In the genomic region with DNA sequence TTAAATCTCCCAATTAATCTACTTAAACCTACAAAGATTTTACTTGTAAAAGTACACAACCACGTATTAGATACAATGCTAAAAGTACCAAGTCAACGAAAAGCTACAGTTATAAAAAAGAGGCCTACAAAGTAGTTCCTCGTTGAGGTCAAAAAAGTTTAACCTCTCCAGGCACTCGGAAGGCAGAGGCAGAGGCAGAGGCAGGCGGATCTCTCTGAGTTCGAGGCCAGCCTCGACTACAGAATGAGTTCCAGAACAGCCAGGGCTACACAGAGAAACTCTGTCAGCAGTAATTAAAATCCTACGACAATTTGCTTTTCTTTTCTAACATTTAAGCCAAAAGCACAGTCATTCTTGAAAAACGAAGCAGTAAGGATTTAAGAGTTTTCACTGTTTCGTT, we compare ENCODE assay signal across 9 mouse cellular contexts. TPM values are rescaled to one million over a fixed set of nuclear protein-coding genes. Genes with fewer than 3 reads are reported as not detected.
DNase-seq lines count a peak whose midpoint lies in the region; ATAC-seq and TF ChIP-seq lines count a peak whose summit lies in the region.
"Had no signal": no experiment of that assay in that cellular context is flagged by ENCODE, and none has a peak within 500 bp of the region (broad histone marks: within the 10 kb centered on the region; RNA-seq: fewer than 3 reads in every experiment).

No protein-coding gene starts in this region.

- DNase-seq in heart, adult 18-20 months, result no peak
- DNase-seq in MEL (ENCODE audit: low read depth, low spot score), result peak; percentile 42
- no peak for DNase-seq in hindbrain, embryonic 14.5 days (ENCODE audit: low spot score)
- peak; percentile 20 for DNase-seq in midbrain, embryonic 14.5 days
- no peak for DNase-seq in gastrocnemius, postnatal 25 days
- no peak for DNase-seq in layer of hippocampus, postnatal 25 days (ENCODE audit: extremely low spot score in 1 of 2, low spot score in 1 of 2)
- no peak for DNase-seq in frontal cortex, postnatal 25 days (ENCODE audit: low spot score in 2 of 2)
- DNase-seq: kidney, adult 9 months had no signal

- no peak overlapping the region for H3K27ac ChIP-seq in heart, embryonic 13.5 days (replicated peaks)
- no peak overlapping the region for H3K27ac ChIP-seq in MEL (ENCODE audit: control insufficient read depth, low read depth, low read length)
- no peak overlapping the region for H3K27ac ChIP-seq in hindbrain, embryonic 14.5 days
- no peak overlapping the region for H3K27ac ChIP-seq in midbrain, embryonic 14.5 days (replicated peaks; ENCODE audit: low read depth, low read length)

- peak overlapping the region; percentile 100 for H3K9ac ChIP-seq in heart, embryonic 13.5 days
- peak overlapping the region; percentile 98 for H3K9ac ChIP-seq in MEL (ENCODE audit: control insufficient read depth, low read depth, low read length, poor library complexity, severe bottlenecking)
- H3K9ac ChIP-seq in hindbrain, embryonic 14.5 days, result peak overlapping the region; percentile 100
- H3K9ac ChIP-seq in midbrain, embryonic 14.5 days (replicated peaks; ENCODE audit: low read length), result peak overlapping the region; percentile 100

- no peak for TF ChIP-seq EP300 in MEL (IDR thresholded peaks at IDR 0.05; ENCODE audit: low read depth in 1 of 2, low read length in 2 of 2)

- peak overlapping the region; percentile 74 for H3K4me2 ChIP-seq in heart, embryonic 13.5 days
- peak overlapping the region; percentile 66 for H3K4me2 ChIP-seq in hindbrain, embryonic 14.5 days (replicated peaks)
- peak overlapping the region; percentile 69 for H3K4me2 ChIP-seq in midbrain, embryonic 14.5 days (ENCODE audit: low read length)

- no peak for TF ChIP-seq CTCF in MEL (IDR thresholded peaks at IDR 0.05 in 2 of 3, conservative IDR thresholded peaks at IDR 0.05 in 1 of 3; ENCODE audit: control insufficient read depth in 1 of 3, insufficient read depth in 1 of 3, low read depth in 2 of 3, low read length in 3 of 3, poor library complexity in 1 of 3, severe bottlenecking in 1 of 3)

- no peak for ATAC-seq in heart, embryonic 13.5 days (ENCODE audit: extremely low read depth, insufficient number of reproducible peaks, low FRiP score, low TSS enrichment)
- ATAC-seq in hindbrain, embryonic 14.5 days (ENCODE audit: low FRiP score), result no peak
- no peak for ATAC-seq in midbrain, embryonic 14.5 days (ENCODE audit: low FRiP score, low TSS enrichment)

- peaks cover 51% of the 10 kb centered on the region for H3K79me2 ChIP-seq in MEL (ENCODE audit: control insufficient read depth, insufficient read depth, low read length, poor library complexity)

- no peaks in the 10 kb centered on the region for H3K27me3 ChIP-seq in heart, embryonic 13.5 days (replicated peaks)
- H3K27me3 ChIP-seq in MEL (ENCODE audit: control insufficient read depth in 1 of 2, insufficient read depth in 2 of 2, low read length in 2 of 2), result no peaks in the 10 kb centered on the region
- no peaks in the 10 kb centered on the region for H3K27me3 ChIP-seq in hindbrain, embryonic 14.5 days (ENCODE audit: control insufficient read depth, insufficient read depth, low read length)
- H3K27me3 ChIP-seq in midbrain, embryonic 14.5 days (ENCODE audit: control insufficient read depth, insufficient read depth, low read length), result no peaks in the 10 kb centered on the region

- 21% methylated on average over 10 of the region's 10 CpGs for WGBS in heart, embryonic 13.5 days
- WGBS in hindbrain, embryonic 14.5 days, result 24% methylated on average over 10 of the region's 10 CpGs
- 22% methylated on average over 10 of the region's 10 CpGs for WGBS in midbrain, embryonic 14.5 days

- no peaks in the 10 kb centered on the region for H3K36me3 ChIP-seq in heart, embryonic 13.5 days
- H3K36me3 ChIP-seq in MEL (ENCODE audit: control insufficient read depth in 1 of 2, insufficient read depth in 2 of 2, low read length in 2 of 2), result peaks cover 2 to 25% of the 10 kb centered on the region in 2 experiments
- no peaks in the 10 kb centered on the region; the same call in 1 of the 2 replicates for H3K36me3 ChIP-seq in hindbrain, embryonic 14.5 days (replicated peaks; ENCODE audit: control insufficient read depth, insufficient read depth)
- no peaks in the 10 kb centered on the region for H3K36me3 ChIP-seq in midbrain, embryonic 14.5 days (ENCODE audit: control insufficient read depth, insufficient read depth, low read length)

- no peaks in the 10 kb centered on the region for H3K9me3 ChIP-seq in heart, embryonic 13.5 days
- H3K9me3 ChIP-seq in MEL (replicated peaks; ENCODE audit: insufficient read depth, low read length), result no peaks in the 10 kb centered on the region
- H3K9me3 ChIP-seq in hindbrain, embryonic 14.5 days (ENCODE audit: control insufficient read depth, low read length), result no peaks in the 10 kb centered on the region
- no peaks in the 10 kb centered on the region for H3K9me3 ChIP-seq in midbrain, embryonic 14.5 days (ENCODE audit: control insufficient read depth, low read length)

- no peak for TF ChIP-seq RAD21 in MEL (IDR thresholded peaks at IDR 0.05; ENCODE audit: low read depth, low read length)

- peak overlapping the region; percentile 98 for H3K4me3 ChIP-seq in heart, embryonic 13.5 days
- H3K4me3 ChIP-seq in MEL (ENCODE audit: control insufficient read depth in 1 of 2, insufficient read depth in 1 of 2, low read depth in 2 of 2, low read length in 2 of 2), result peak overlapping the region; percentile 91 to 93
- H3K4me3 ChIP-seq in hindbrain, embryonic 14.5 days (replicated peaks; ENCODE audit: low read length), result peak overlapping the region; percentile 97
- H3K4me3 ChIP-seq in midbrain, embryonic 14.5 days (replicated peaks; ENCODE audit: low read depth, low read length), result peak overlapping the region; percentile 95

- H3K4me1 ChIP-seq in heart, embryonic 13.5 days, result peaks cover 18% of the 10 kb centered on the region
- peaks cover 4 to 9% of the 10 kb centered on the region in 2 experiments; a peak in 3 of 4 replicates for H3K4me1 ChIP-seq in MEL (ENCODE audit: control insufficient read depth in 1 of 2, insufficient read depth in 2 of 2, low read length in 2 of 2)
- peaks cover 14% of the 10 kb centered on the region for H3K4me1 ChIP-seq in hindbrain, embryonic 14.5 days (replicated peaks; ENCODE audit: control insufficient read depth, insufficient read depth, low read length)
- peaks cover 10% of the 10 kb centered on the region for H3K4me1 ChIP-seq in midbrain, embryonic 14.5 days (ENCODE audit: control insufficient read depth, insufficient read depth, low read length)

- no peak for TF ChIP-seq POLR2A in MEL (IDR thresholded peaks at IDR 0.05; ENCODE audit: control insufficient read depth in 1 of 2, insufficient read depth in 1 of 2, low read depth in 1 of 2, low read length in 2 of 2, poor library complexity in 1 of 2)

TF ChIP-seq in MEL, 35 proteins besides CTCF, POLR2A, EP300 and RAD21:
- no peak for TF ChIP-seq ETS1 (IDR thresholded peaks at IDR 0.05; ENCODE audit: low read depth, low read length)
- TF ChIP-seq ZKSCAN1 (IDR thresholded peaks at IDR 0.05; ENCODE audit: low read depth, low read length), result no peak
- TF ChIP-seq POLR2AphosphoS2 (IDR thresholded peaks at IDR 0.05; ENCODE audit: low read length), result no peak
- TF ChIP-seq KAT2A (conservative IDR thresholded peaks at IDR 0.05; ENCODE audit: low read depth, low read length), result no peak
- no peak for TF ChIP-seq MAFK (IDR thresholded peaks at IDR 0.05; ENCODE audit: borderline replicate concordance, low read depth, low read length)
- no peak for TF ChIP-seq E2F4 (IDR thresholded peaks at IDR 0.05; ENCODE audit: borderline replicate concordance, low read depth, low read length)
- TF ChIP-seq MEF2A (IDR thresholded peaks at IDR 0.05; ENCODE audit: extremely low read depth, insufficient replicate concordance, low read depth, low read length, poor library complexity, severe bottlenecking), result no peak
- TF ChIP-seq NELFE (IDR thresholded peaks at IDR 0.05; ENCODE audit: low read depth, low read length), result no peak
- no peak for TF ChIP-seq ELF1 (IDR thresholded peaks at IDR 0.05; ENCODE audit: low read depth, low read length)
- TF ChIP-seq CHD2 (IDR thresholded peaks at IDR 0.05; ENCODE audit: low read length), result no peak
- TF ChIP-seq MXI1 (IDR thresholded peaks at IDR 0.05; ENCODE audit: low read depth, low read length), result no peak

RNA-seq across cellular contexts. Expression of gene Cpsf6, which starts 4.7 kb away (rescaled TPM):
- polyA plus RNA-seq in heart, embryonic 13.5 days (2015; fragmentation: Nextera tagmentation; extraction: Ambion mirVana), result 76.7 and 91.9 TPM in 2 replicates
- total RNA-seq in heart, adult 18-20 months (2021), result 10 to 100 TPM; 31.3 to 34.7 TPM
- 88.2 and 103 TPM in 2 replicates for total RNA-seq in MEL (2012; rRNA removed)
- polyA plus RNA-seq in MEL (2012; ENCODE audit: insufficient read depth in 1 of 2, insufficient read length in 2 of 2, low read depth in 1 of 2, low replicate concordance in 2 of 2, missing spikeins in 1 of 2), result 10 to 100 TPM in 1 of 2 experiments, not detected in 1; 85.7 TPM
- 152 and 168 TPM in 2 replicates for polyA plus RNA-seq in hindbrain, embryonic 14.5 days (2014; fragmentation: Nextera tagmentation; extraction: Ambion mirVana)
- polyA plus RNA-seq in midbrain, embryonic 14.5 days (2014; fragmentation: Nextera tagmentation; extraction: Ambion mirVana), result 207 and 213 TPM in 2 replicates
- 10 to 100 TPM; 21.6 to 24.2 TPM for total RNA-seq in gastrocnemius, postnatal 25 days (2021)
- total RNA-seq in layer of hippocampus, postnatal 25 days (2021), result 100 to 1,000 TPM; 103 to 115 TPM

Comparison
In these comparisons a context has a peak if more than half of its experiments do, and no peak if none do; other contexts are left out.
1. DNase-seq: peak in MEL (single experiment) and midbrain, embryonic 14.5 days (single experiment); none in heart, adult 18-20 months (0 of 2), hindbrain, embryonic 14.5 days (single experiment), gastrocnemius, postnatal 25 days (single experiment), layer of hippocampus, postnatal 25 days (0 of 2) and frontal cortex, postnatal 25 days (0 of 2).
2. Peak in every context shown above with its lines, with median percentiles within 50 percentile points of each other: H3K4me2 ChIP-seq, H3K4me3 ChIP-seq and H3K9ac ChIP-seq.